Mouse (Mus musculus) adrenal gland, adult (tissue): ENCODE results near the gene Cd300lf.

Experiments used
- DNase-seq, 2 experiments: peaks; one replicate each; pipeline ENCODE4 v3.0.0; 2022 to 2023; ENCODE audit warnings: low spot score in 1 of 2; ENCODE audit not compliant: inconsistent age in 2 of 2

The Cd300lf gene

DNA sequence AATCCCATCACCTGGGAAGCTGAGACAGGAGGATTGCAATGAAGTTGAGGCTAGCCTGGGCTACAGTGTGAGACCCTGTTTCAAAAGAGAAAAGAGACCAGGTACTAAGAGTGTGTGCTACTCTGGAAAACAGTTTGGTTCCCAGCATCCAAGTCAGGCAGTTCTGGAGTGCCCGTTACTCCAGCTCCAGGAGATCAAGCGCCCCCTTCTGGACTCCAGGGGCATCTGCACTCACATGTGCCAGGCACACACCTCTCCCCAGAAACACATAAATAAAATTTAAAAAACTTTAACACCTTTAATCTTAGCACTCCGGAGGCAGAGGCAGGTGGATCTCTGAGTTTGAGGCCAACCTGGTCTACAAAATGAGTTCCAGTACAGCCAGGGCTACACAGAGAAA, 52.4 kb downstream of the Cd300lf start:
- DNase-seq: no peak

DNA sequence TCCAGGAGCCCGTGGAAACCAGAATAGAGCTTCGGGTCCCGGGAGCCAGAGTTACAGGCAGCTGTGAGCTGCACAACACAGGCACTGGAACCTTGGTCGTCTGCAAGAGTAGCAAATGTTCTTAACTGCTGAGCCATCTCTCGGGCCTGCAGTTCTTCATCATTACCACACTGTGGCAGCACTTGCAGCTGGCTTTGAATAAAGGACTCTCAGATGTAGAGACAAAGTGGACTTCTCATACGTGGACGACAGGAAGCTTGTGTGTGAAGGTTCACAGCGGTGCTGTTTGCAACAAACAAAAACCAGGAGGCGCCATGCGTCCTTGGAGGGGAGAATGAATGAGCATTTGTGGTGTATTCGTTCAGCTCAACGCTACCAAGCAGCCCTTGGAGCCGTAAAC, 52.9 kb downstream of the Cd300lf start:
- peak; percentile 60 to 81 for DNase-seq

- DNase-seq: no peak
These were observed 55.1 kb downstream of the Cd300lf start for GRCm38 (mm10) chr11:115078680-115079079.

DNA sequence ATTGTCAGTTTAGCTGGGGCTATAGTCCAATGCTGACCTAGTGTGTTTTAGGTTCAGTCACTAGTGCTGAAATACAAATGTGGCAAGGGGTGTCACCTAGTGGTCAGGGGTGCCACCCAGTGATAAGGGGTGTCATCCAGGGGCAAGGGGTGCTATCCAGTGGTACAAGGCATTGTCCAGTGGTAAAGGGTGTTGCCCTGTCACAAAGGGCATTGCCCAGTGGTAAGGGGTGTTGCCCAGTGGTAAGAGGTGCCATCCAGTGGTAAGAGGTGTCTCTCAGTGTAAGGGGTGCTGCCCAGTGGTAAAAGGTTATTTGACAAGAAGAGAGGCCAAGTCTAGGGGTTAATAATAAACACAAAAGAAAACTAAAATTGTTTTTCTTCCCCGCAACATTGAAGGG, 56.4 kb downstream of the Cd300lf start:
- DNase-seq: no peak

GRCm38 (mm10) chr11:115075859-115076258, 57.9 kb downstream of the Cd300lf start:
- DNase-seq: no peak

GRCm38 (mm10) chr11:115075407-115075806, 58.4 kb downstream of the Cd300lf start:
- no peak for DNase-seq

DNA sequence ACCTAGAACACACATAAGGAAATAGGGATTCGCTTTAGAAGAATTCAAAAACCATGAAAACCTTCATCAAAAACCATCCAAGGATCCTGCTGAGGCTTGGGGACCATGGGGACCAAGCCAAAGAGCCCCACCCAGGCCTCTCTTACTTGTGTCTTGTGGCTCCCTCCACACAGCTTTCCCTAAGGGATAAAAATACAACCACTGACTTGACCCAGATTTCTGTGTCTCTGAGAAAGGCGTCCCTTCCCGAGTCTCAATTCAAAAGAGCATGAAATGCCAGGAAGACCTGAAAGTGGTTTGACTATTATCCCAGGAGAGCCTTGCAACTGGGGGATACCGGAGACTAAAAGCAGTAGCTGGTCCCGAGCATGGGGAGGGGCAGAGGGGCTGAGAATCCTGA, 60.8 kb downstream of the Cd300lf start:
- DNase-seq: no peak

DNA sequence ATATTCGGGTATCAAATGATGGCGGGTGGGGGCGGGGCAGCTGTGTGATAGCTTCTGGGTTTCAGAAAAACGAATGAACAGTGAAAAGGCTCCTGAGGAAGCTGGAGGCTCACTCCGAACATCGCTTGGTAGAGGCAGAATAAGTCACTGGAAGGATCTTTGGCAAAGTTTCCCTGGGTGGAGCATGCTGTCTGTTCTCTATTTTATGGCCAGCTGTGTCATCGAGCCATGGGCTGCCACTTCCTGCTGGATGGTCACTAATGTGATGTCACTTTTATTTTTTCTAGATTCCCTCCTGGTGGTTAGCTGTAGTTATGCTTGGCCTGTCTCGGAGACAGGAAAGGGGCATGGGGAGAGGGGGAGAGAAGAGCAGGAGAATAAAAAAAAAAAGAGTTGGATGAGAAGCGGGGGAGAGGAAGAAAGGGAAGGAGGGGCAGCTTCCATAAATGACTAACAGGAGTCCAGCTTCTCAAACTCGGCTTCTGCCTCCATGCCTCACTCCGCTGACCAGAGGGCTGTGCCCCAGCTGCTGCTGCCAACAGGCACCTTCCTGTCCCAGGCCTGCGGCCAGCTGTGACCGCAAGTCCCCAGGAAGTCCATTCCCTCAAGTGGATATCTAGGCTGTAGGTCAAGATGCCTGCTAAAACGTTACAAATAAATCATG, 62.0 kb downstream of the Cd300lf start:
- DNase-seq: peak; percentile 80 to 82

DNA sequence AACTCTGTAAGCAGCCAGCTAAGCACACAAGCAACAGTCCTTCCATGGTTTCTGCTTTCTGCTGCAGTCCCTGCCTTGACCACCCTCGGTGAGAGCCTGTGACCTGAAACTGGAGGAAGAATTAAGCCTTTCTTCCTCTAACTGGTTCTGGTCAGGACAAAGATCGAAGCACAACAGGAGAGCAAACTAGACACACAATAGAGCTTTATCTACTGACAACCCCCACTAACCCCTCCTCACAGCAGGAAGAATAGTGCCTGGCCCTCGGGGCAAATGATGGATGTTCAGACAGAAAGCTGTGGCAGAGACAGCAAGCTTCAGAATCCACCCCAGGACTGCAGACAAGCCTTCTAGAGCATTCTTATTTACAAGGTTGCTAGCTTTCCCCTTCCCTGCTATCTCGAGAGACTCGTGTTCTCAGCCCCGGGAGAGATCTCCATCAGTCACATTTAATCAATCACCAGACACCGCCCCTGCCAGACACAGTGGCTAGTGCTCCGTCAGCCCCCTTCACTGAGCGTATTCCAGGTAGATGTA, 62.7 kb downstream of the Cd300lf start:
- peak in 1 of 2 experiments; percentile 32 for DNase-seq

GRCm38 (mm10) chr11:115066768-115067167, 67.0 kb downstream of the Cd300lf start:
- DNase-seq: no peak
